Mouse (Mus musculus): ENCODE measurements around the gene Adh1.

GRCm38 (mm10) chr3:138217631-138218264 lies 43.0 kb upstream of the Adh1 start, which contains the start of gene Adh7:
- TF ChIP-seq CTCF (IDR thresholded peaks at IDR 0.05; ENCODE audit: low read depth) = no peak
- TF ChIP-seq EP300 (IDR thresholded peaks at IDR 0.05; ENCODE audit: low read depth) = no peak

Data from heart, postnatal 0 days (tissue).